Mouse (Mus musculus) adrenal gland, adult (tissue): ENCODE measurements around the gene Stfa3.
A peak's percentile ranks its signal among the peaks of the same experiment; 100 is the strongest.
"Not testable (repeated sequence)": the region's sequence is repeated elsewhere in the genome, so short reads cannot be mapped to it uniquely, and the experiment has no call there.

Source experiments
- DNase-seq, 2 experiments: peaks; one replicate each; pipeline ENCODE4 v3.0.0; 2022 to 2023; ENCODE audit warnings: low spot score in 1 of 2; ENCODE audit not compliant: inconsistent age in 2 of 2

Gene Stfa3

GRCm38 (mm10) chr16:36455342-36455802 lies at the start of gene Stfa3:
Stfa3 (minus strand) TSS chr16:36455392.
- DNase-seq = no peak

GRCm38 (mm10) chr16:36502286-36502685 lies 47.1 kb upstream of the Stfa3 start:
- DNase-seq = no peak

- DNase-seq = no peak
These were observed 37.2 kb upstream of the Stfa3 start for GRCm38 (mm10) chr16:36492420-36492819.

- no peak for DNase-seq
These were observed 21.7 kb upstream of the Stfa3 start for GRCm38 (mm10) chr16:36476866-36477265.

- DNase-seq = no peak
These were observed 20.3 kb upstream of the Stfa3 start for GRCm38 (mm10) chr16:36475530-36475929.

GRCm38 (mm10) chr16:36474849-36475248 lies 19.7 kb upstream of the Stfa3 start:
- DNase-seq = no peak

GRCm38 (mm10) chr16:36473217-36474216 lies 18.3 kb upstream of the Stfa3 start:
- peak in 1 of 2 experiments; percentile 75 for DNase-seq

GRCm38 (mm10) chr16:36471066-36471633 lies 16.0 kb upstream of the Stfa3 start:
- no peak for DNase-seq

GRCm38 (mm10) chr16:36469955-36470478 lies 14.8 kb upstream of the Stfa3 start:
- peak; percentile 29 to 81 for DNase-seq

- no peak for DNase-seq
These were observed 14.2 kb upstream of the Stfa3 start for GRCm38 (mm10) chr16:36469367-36469766.

- no peak for DNase-seq
These were observed 13.7 kb upstream of the Stfa3 start for GRCm38 (mm10) chr16:36468862-36469261.

GRCm38 (mm10) chr16:36467936-36468335 lies 12.7 kb upstream of the Stfa3 start:
- DNase-seq = peak in 1 of 2 experiments; percentile 39

GRCm38 (mm10) chr16:36465436-36465835 lies 10.2 kb upstream of the Stfa3 start:
- DNase-seq = peak in 1 of 2 experiments; percentile 49

- peak; percentile 59 to 86 for DNase-seq
These were observed 8.9 kb upstream of the Stfa3 start for GRCm38 (mm10) chr16:36464076-36464475.

- DNase-seq = no peak
These were observed 5.2 kb upstream of the Stfa3 start for GRCm38 (mm10) chr16:36460426-36460825.

GRCm38 (mm10) chr16:36420979-36421378 lies 34.2 kb downstream of the Stfa3 start:
- not testable (repeated sequence) for DNase-seq

- DNase-seq = no peak
These were observed 46.8 kb downstream of the Stfa3 start, which contains the start of gene Stfa2 for GRCm38 (mm10) chr16:36408357-36408756. Stfa2 (minus strand) TSS chr16:36408457.
